Mouse (Mus musculus): ENCODE data around the gene Lgals2.

The Lgals2 gene

DNA sequence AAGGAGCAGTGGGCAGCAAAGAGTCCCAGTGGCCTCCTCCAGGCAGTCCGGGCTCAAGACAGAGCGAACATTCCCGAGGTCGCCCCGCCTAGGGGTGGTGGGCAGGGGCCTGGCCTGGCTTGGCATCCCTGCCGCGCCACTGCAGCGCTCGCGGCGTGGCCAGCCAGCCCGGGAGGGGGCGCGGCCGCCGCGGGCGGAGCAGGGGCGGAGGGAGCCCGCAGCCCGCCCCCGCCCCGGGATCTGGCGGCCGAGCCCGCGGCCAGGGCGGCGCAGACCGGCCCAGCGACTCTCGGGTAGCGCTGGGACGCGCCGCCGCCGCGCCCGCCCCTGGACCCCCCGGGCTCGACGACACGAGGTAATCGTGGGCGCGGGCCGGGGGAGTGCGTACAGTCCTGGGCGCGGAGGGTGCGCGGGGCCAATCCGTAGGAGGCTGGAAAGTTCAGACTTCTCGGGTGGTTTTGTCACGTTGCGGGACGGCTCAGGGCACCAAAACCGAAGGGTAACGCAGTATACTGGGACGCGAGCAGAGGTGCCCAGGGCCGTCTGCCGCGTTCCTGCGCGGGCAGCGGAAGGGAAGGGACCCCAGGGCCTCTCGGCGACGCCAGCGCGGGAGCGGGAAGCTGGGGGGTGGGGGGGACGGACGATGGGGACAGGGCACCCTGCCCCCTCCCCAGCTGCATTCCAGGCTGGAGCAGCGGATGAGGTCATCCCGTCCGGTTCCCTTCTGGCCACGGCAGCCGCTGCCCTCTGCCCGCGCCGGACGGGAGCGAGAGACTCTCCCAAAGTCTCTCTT lies 12.8 kb downstream of the Lgals2 start, which contains the start of gene Cdc42ep1:
TSS of gene Cdc42ep1 (plus strand) at position 254 of the 793 bp plus-strand sequence.
- DNase-seq, result peak; percentile 70

DNA sequence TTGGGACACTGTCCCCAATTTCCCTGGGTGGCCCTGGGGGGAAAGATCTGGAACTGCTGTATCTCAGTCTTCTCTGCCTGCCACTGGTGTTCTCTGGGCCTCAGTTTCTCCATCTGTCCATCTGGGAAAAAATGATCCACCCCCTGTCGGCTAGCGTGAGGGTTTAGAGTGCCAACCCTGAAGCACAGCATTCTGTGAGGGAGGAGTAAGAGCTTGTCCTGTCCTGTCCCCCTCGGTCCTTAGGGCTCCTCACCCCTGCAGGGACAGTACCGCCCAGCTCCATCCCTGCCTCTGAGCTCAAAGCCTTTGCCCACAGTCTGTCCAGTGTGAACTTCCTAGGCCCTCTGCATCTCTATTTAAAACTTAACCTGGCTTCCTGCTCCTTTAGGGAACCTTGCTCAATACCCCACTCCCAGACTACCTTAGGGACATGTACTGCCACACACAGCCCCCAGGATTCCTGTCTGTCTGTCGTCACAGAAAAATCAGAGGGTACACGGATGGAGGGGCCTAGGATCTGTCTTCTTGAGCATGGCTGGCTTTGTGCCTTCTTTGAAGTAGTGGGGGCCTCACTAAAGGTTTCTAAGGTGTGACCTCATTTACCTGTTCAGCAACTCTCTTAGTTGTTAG lies 14.1 kb downstream of the Lgals2 start:
- no peak for DNase-seq

DNA sequence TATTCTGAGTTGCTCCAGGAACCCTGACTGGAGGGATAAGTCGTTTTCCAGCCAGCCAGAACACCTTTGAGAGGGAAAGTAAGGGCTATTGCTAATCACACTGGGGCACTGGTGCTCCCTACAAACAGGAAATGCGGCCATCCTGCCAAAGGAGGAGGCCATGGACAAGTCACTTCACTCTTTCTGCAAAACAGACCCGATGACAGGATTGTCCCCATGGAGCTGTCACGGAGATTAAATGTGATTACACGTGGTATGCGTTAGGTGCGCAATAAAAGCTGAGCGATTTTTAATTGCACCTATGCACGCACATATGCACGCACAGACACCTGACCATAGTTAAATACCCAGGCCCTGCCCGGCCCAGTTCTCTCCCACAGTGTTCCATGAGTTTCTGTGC lies 14.6 kb downstream of the Lgals2 start:
- DNase-seq, result no peak

DNA sequence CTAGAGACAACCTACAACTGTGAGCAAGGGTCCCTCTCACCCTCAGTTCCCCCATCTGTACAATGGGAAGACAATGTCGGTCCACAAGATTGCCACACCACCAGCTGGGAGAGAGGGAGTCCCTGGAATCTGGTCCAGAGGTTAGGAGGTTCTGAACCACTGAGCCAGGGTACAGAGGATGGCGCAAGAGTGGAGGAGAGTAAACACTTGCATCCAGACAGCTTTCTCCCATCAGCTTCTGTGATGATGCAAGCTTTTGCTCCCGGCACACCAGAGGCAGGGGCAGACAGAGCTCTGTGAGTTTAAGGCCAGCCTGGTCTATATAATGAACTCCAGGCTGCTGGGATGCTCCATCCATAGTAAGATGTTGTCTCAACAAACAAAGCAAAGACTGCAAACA lies 15.1 kb downstream of the Lgals2 start:
- DNase-seq, result no peak

DNA sequence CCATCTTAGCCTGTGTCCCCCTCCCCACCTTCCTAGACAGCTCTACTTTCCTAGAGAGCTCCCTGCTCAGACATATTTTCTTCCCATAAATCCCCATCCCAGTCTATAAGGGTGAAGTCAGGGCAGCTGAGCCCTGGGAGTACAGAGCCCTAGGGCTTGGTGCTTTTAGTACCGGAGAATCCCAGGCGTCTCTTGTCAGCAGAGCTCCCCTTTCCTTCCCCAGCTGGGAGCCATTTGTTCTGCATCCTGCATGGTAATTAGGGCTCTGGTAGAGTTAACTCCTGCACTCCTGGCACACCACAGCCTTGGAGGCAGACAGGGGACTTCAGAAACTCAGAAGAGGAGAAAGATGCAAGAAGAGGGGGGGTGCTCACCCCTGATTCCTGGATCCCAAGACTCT lies 15.6 kb downstream of the Lgals2 start:
- peak; percentile 62 for DNase-seq

DNA sequence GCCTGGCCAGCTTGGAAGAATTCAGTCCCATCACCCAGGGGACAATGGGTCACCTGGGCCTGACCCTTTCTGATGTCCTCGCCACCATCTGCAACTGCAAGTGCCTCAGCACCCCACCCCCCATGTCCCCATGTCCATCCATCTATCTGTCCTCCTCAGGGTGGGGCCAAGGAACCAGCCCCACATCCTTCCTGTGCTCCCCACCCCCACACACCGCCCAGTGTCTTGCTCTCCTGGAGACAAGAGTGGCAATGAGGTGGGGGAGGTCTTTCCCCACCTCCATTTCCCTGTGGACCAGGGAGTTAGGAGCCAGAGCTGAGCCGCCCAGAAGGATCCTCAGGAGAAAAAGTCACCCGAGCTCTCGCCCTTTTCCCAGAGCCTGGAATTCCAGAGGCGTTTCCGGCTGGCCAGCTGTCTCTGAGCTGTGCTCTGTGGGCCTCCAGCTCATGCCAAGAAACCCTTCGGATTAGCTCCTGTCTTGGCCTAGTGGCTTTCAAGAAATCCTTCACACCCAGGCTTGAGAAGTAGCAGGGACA lies 19.2 kb downstream of the Lgals2 start:
- DNase-seq, result no peak

DNA sequence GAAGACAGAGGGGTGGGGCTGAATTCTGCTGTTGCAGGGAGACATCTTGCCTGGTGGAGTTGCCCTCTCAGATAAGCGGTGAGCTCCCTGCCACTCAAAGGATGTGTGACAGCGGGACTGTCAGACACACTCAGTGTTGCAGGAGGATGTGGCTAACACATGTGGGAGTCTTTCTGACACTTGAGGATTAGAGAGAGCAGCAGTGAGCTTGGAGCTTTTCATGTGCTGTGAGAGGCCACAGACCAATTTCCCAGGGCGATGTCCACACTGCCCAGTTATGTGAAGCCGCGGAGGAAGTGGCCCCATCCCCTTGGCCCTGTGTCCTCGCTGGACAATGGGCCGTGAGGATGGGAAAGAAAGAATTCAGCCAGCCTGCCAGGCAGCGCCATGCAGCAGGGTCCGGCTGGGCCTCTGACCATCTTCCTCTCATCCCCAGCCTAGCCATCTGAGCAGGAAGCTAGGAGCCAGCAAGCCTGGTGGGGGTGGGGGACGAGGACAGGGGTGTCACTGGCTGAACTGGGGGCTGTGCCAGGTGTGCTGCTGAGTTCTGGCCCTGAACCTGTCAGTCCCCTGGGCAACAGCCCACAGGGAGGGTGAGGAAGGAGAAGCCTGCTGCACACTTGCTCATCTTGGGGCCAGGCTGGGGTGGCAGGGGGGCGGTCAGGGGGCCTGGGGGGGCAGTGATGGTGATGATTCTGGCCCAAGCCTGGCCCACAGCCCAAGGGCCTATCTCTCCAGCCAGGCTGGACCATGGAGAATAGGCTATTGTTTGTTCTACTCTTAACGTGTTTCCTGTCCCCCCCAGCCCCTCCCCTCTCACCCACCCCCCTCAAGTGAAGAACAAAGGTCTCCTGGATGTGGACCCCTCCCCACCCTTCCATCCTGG lies 19.9 kb downstream of the Lgals2 start:
- peak; percentile 42 for DNase-seq

DNA sequence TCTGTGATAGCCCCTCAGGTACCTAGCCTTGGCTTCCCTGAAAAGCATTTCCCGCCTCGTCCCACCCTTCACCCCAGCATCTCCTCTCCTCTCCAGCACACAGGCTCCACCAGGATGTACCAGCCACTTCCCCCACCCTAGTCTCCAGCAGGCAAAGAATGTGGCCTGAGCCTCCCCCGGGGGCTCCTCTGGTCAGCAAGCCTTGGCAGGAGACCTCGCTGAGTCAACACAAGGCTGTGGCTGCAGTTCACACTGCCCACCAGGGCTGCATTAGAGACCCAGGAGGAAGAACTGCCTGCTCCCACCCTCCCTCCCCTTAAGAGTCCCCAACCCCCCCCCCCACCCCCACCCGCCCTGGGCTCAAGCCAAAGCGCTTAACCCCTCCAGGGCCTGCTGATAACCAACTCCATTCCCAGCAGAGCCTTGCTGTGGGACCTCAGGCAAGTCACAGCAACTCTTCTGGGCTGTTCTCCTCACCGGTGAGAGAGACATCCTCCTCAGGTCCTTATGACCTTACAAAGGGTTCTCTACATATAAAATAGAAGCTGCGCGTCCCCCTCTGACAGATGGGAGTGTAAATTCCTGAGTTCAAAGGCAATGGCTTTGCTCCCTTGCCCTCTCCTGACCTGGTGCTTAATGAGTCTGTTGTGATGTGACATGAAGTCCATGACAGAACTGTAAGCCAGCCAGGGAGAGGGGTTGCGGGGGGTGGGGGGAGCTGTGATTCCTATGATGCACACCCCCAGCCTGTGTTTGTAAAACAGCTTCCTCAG lies 20.9 kb downstream of the Lgals2 start:
- DNase-seq, result no peak

DNA sequence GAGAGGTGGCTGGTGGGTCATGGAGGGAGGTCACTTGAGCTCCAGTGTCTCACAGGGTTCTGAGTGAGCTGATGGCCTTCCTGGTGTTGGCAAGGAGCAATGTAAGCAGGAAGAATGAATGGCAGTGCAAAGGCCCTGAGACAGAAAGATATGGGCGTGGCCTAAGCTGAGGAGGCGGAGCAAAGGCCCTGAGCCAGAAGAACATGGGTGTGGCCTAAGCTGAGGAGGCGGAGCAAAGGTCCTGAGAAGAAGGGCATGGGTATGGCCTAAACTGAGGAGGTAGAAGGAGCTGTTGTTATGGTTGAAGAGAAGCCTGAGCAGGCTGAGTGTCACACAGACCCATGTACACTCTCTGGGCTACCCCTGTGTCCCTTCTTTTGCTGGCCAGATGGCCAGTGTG lies 21.7 kb downstream of the Lgals2 start:
- no peak for DNase-seq

DNA sequence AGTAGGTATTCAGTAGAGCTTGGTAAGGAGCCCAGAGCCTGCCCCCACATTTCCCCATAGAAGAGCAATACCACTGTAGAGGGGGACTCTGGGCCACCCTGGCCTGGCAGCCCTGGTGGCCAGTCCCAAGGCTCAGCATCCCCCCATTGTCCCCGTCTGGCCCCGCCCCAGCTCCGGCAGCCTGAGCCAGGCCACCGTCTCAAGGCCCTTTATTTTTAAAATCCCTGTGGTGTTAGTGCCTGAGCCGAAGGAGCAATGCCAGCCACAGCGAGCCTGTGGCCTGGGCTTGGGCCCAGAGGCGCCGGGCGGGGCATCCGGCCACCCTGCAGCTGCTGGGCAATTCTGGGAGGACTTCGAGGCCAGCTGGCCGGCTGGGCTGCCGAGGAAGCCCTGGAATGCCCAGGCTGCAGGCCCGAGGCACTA lies 22.6 kb downstream of the Lgals2 start:
- peak; percentile 77 for DNase-seq

DNA sequence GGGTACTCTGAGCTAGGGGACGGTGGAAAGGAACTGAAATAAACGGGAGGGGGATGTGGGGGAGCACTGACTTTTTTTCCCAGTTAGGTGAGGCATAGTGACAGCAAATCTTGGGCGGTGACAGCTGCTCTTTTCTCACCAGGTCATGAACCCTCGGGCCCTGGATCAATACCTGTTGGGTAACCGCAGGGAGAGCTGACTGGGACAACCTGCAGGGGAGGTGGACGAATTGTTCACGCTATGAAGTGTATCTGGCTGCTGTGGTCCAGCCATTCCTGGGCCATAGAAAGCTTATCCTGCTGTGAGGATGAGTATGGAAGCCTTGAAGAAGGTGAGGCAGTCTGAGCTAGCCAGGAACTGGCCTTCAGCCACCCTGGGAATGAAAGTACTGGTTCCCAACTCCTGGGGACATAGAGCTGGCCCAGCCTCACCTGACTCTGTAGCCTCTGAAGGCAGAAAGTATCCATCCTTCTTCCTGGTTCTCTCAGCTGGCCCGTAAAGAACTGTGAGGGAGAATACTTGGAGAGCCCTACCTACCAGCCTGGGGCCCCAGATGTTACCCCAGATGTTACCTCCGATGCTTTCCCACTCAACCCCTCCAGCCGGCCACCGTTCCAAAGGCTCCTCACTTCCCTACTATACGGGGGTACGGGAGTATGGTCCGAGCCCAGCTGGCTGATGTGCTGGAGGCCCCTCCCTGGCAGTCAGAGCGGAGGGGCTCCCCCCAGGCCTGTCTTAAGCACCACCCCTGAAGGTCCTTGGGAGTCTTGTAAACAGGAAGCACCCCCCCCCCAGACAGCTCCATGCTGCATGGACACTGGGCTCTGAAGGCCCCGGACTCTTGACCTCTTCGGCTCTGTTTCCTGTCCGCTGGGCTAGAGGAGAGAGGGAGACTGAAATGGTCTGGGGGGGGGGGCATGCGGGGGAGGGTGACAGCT lies 23.3 kb downstream of the Lgals2 start:
- DNase-seq, result no peak

DNA sequence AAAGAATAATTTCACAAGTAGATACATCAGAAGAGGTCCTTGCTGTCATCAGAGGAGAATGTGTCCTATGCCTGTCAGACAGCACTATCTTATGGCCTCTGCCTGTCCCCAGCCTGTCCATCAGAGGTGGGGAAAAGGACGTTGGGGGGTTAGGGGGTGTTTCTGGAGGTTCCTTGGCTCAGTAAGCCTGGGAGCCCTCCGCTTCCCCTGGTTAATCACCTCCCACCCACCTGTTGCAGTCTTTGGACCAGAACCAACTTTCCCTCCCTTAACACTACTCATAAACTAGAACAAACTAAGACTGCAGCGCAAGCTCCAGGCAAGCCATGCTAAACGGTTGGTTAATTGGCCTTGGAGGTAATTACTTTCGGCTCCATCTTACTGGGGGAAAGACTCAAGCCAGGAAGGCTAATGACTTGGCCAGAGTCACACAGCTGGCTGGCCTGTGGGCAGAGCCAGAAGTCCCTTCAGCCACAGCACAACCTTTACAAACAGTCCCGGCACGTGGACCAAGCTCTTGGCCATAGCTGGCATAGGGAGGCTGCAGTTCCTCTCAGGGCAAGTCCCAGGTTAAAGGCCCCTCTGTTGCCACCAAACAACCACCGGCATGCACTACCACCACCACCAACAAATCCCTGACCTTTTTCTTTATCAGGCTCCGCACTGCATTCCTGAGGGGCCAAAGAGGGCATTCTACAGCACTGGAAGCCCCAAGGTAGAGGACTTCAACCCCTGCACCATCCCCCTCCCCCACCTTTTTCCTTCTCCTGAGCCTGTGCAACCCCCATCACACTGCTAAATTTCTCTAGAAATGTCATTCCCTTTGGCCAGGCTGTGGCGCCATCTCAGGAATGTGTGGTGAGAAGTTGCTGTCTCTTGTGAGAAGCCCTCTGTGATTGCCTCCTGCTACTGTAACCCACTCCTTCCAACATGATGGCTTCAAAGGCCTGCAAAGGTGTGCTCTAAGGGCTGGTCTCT lies 24.3 kb downstream of the Lgals2 start:
- no peak for DNase-seq

DNA sequence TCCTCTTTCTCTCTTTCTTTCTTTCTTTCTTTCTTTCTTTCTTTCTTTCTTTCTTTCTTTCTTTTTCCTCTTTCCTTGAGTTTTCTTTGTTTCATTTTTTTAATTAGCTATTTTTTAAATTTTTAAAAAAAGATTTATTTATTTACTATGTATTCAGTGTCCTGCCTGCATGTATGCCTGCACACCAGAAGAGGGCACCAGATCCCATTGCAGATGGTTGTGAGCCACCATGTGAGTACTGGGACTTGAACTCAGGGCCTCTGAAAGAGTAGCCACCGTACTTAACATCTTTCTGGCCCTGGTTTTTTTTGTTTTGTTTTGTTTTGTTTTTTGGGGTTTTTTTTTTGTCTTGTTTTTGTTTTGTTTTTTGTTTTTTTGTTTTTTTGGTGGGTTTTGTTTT lies 25.7 kb downstream of the Lgals2 start:
- no peak for DNase-seq

DNA sequence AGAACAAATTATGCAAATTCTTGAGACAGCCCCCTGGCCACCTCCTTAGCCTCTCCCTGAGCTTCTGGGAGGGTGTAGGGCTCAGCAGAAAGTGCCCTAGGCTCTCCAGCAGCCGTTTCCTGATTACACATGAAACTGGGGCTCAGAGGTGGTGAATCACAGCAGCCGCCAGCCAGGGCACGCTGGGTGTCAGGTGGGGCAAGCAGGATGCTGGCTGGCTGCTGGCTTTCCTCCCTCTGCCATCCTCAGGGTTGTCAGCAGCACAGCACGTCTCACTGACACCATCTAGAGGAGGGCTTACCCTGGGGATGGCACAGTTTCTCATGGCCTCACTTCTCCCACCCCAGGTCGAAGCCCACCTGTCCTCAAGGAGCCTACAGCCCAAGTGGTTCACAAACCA lies 27.0 kb downstream of the Lgals2 start:
- DNase-seq, result no peak

DNA sequence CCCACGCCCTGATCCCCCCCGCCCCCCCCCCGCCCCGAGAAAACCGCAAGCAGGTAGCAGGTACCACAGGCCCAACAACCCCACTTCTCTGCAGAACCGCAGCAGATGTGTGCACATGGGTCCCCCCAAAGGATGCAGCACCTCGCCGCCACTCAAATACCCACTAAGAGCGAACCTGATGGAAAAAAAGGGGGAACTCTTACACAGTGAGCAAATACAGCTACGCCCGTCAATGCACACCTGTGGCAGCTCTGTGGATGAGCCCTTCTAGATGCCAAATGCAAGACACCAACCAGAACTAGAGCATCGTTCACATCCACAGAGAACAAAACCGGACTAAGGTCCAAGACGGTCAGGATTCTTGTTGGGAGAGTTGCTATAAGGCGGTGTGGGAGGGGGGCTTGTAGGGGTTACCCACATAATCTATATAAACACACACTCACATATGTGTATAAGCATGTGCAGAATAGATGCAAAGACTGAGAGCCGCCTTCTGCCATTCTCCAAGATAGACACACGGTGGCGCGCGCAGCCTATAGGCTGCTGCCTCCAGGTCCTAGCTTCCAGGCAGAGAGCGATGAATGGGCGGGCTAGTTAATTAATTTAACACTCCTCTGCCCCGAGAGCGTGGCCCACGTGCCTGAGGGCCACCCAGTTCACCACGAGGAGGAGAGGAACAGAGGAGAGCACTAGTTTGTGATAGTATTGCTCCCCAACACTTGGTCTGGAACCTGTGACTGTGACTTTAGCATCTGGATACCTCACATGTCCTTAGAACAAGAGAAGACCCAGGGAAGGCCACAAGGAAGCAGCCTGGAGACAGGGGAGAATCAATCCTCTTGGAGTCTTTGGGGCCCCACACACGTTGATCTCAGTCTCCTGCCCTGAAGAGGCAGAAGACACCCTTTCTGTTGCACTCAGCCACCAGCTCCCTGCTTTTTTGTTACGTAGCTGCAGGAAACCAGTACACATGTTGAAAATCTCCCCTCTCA lies 28.8 kb downstream of the Lgals2 start:
- DNase-seq, result peak; percentile 92

DNA sequence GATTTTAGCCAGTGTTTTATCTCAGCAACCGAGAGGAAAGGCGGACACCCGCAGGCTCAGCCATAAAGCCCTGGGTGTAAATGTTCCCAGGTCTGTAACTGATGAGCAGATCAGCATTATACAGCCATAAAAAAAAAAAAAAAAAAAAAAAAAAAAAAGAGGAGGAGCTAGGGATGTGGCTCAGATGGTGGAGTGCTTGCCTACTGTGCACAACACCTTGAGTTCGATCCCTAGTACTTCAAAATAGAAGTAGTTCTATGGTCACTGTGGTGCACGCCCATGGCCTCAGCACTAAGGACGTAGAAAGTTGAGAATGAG lies 39.3 kb downstream of the Lgals2 start:
- DNase-seq, result no peak

DNA sequence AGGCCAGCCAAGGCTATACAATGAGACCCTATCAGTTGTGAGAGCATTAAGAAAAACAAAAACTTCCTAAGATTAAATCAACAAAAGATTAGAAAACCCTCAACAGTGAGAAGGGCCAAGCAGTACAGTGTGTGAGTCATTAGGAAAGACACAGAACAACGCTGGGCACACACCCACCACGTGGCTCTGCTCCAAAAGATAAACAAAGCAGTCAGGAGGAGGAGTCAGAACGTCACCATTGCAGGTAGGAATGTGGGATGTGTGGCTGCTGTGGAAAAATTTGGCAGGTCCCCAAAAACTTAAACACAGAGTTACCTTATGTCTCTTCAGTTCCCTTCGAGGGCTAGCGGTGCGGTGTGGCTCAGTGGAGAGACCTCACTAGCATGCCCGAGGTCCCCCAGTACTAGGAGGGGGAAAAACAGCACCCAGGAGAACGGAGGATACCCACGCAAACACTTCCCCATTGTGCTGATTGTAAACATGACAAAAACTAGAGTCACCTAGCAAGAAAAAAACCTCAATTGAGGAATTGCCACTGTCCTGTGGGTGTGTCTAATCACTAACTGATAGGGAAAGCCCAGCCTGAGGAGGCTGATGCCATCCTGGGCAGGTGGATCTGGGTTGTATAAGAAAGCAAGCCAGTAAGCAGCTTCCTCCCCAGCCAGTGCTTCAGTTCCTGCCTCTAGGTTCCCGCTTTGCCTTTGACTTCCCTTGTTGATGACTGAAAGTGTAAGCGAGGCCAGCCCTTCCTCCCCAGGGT lies 39.8 kb downstream of the Lgals2 start:
- DNase-seq, result no peak

DNA sequence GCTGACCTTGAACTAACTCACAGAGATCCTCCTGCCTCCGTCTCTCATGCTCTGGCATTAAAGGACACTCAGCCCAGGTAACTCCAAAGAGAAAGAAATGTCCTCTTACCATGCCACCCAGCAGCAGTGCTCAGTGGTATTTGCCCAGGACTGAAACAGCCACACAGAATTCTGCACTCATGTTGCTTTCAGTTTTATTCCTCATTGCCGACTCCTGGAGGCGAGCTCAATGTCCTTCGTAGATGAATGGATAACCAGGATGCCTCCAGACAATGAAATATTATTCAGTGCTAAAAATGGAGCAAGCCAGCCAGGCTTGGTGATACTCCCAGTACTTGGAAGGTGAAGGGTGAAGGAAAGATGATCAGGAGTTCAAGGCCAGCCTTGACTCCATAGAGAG lies 41.7 kb downstream of the Lgals2 start:
- DNase-seq, result no peak
